Mouse (Mus musculus) megakaryocyte-erythroid progenitor cell, adult 5-6 weeks (primary cell): ENCODE measurements around the gene Rnase13. TPM values are rescaled to one million over a fixed set of nuclear protein-coding genes. Genes with fewer than 3 reads are reported as not detected.
A peak's percentile ranks its signal among the peaks of the same experiment; 100 is the strongest.

Experiments used
- ATAC-seq: replicated peaks from 2 replicates; pipeline ENCODE4 v1.8.0; 2016; ENCODE audit warnings: mild to moderate bottlenecking, inconsistent platforms; ENCODE audit not compliant: severe bottlenecking, poor library complexity, low FRiP score, low TSS enrichment
- total RNA-seq, 2 experiments: library from RNA; stranded (forward) in 1 of 2; stranded (reverse) in 1 of 2; fragments of 200-1000, 215-1000 nt in 1 of 2; fragments of >200 nt in 1 of 2; fragmentation: Nextera tagmentation in 1 of 2; gene quantifications; 2 replicates each; pipeline ENCODE4 v1.2.3; 2014 to 2017

Gene Rnase13
- total RNA-seq, 2 experiments from 2014 or later = not detected

DNA sequence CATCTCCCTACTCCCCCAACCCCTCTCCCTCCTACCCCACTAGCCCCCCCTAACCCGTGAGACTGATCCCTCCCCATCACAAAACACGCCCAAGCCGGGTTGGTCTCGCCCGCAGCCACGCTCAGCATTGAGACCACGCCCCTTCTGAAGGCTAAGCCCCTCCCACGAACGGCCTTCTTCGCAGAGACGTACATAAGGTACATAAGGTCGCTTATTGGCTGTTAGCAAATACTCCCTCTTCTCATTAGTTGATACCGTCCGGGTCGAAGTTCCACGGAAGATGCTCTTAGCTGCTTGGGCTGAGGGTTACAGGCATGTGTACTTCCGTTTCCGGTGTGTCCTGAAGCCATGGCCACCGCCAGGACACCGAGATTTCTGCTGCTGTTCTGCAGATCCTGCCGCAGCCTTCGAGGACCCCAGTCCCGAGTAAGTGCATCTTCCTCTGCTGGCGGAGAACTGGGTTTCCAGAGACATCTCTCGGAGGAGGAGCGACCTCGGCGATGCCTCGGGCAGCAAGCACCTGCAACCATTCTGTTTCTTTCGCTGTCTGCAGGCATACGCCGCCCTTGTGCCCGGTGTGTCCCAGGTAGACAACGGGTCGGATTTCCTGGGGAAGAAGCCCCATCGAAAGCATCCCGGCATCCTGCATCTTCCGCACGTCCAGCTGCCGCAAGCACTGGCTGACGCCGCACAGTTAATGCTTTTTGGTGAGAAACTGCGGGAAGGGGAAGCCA lies 37.8 kb downstream of the Rnase13 start, which contains the start of gene Mettl17:
TSS of gene Mettl17 (plus strand) at position 245 of the 734 bp plus-strand sequence.
- peak; percentile 99 for ATAC-seq

DNA sequence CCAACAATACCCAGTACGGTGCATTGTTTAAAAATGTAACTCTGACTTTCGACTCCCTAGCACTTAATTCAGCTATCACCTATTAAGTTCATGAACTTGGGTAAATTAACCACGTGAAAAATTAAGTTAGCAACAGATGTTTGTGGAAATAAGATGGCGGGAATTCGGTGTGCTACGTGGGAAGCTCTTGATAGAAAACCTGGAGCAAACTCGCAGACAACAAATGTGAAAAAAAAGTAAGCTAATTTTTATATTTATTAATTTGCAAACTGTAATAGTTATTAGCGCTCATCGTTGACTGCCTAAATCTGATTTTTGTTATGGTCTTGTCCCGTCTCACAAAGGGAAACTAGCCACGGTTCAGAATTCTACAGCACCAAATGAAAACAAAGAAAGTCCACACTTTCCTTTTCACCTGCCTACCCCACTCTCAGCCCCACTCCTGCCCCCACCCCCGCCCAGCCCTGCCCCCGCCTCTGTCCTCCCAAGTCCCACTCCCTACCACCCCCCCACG lies 38.5 kb downstream of the Rnase13 start:
- ATAC-seq = no peak

DNA sequence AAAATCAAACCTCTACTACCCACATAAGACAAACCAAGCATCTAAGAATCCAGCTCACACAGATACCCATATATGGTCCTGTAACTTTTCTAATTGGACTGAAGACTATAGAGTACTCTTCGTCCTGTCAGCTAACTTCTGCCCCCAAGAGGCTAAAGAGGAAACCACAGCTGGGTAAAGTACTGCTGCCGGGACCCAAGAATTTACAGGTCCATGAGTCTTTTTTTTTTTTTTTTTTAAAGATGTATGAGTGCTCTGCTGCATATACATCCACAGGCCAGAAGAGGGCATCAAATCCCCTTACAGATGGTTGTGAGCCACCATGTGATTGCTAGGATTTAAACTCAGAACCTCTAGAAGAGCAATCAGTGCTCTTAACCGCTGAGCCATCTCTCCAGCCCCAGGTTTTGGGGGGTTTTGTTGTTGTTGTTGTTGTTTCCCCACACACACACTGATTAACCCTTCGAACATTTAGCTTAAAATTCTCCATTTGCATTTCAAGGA lies 39.0 kb downstream of the Rnase13 start:
- peak; percentile 63 for ATAC-seq

DNA sequence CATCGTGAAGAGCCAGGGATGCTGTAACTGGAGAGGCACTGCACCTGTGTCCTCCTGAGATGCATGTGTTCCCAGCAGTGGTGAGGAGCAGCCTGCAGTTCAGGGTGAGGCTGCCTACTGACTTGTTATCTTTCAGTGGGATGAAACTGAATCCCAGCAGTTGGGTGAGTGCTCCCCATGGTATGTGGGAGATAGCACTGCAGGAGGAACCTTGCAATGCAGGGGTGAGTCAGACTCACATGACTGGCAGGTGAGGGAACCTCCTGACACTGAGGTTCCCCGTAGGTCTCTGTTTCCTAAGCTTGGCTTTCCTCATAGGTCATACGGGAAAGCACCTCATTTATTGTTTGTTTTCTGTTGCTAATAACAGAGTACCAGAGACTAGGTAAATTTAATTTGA lies 45.1 kb downstream of the Rnase13 start:
- ATAC-seq = no peak

DNA sequence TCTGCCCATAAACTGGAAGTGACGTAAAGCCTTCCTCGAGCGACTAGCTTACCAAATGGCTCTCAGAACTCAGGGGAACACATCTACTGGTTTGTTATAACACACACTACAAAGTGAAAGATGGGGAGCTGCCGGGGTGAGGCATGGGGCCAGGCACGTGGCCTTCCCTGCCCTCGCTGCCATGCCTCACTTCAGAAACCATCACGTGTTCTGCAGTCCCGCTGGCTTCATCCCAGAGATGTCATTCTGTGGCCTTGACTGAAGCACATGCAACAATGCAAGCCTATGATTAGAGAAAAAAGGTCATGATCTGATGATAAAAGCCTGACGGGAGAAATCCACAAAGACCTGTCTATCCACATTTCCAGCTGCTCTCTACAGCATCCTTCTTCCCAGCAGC lies 50.8 kb downstream of the Rnase13 start:
- ATAC-seq = no peak

Other genes starting within 250 kb of the Rnase13 start
- not detected in 2 replicates for gene Gm17079, start 227.3 kb downstream of the Rnase13 start, total RNA-seq (2014; fragmentation: Nextera tagmentation)
- not detected in 2 replicates for gene Gm17079, start 227.3 kb downstream of the Rnase13 start, total RNA-seq (2017)
- gene Gm5800, start 205.6 kb downstream of the Rnase13 start, total RNA-seq (2014; fragmentation: Nextera tagmentation) = not detected in 2 replicates
- not detected in 2 replicates for gene Gm5800, start 205.6 kb downstream of the Rnase13 start, total RNA-seq (2017)
- not detected in 2 replicates for gene Ang4, start 149.2 kb downstream of the Rnase13 start, total RNA-seq (2014; fragmentation: Nextera tagmentation)
- gene Ang4, start 149.2 kb downstream of the Rnase13 start, total RNA-seq (2017) = not detected in 2 replicates
- not detected in 2 replicates for gene AY358078, start 122.7 kb downstream of the Rnase13 start, total RNA-seq (2014; fragmentation: Nextera tagmentation)
- not detected in 2 replicates for gene AY358078, start 122.7 kb downstream of the Rnase13 start, total RNA-seq (2017)
- gene Ear6, start 69.1 kb downstream of the Rnase13 start, total RNA-seq (2014; fragmentation: Nextera tagmentation) = not detected in 2 replicates
- gene Ear6, start 69.1 kb downstream of the Rnase13 start, total RNA-seq (2017) = not detected in 2 replicates
- 23.4 and 33.9 TPM in 2 replicates for gene Mettl17, start 37.9 kb downstream of the Rnase13 start, total RNA-seq (2014; fragmentation: Nextera tagmentation)
- gene Mettl17, start 37.9 kb downstream of the Rnase13 start, total RNA-seq (2017) = 9.5 and 13.7 TPM in 2 replicates
- gene Slc39a2, start 29.9 kb downstream of the Rnase13 start, total RNA-seq (2014; fragmentation: Nextera tagmentation) = 0.69 and 1.4 TPM in 2 replicates
- not detected in 2 replicates for gene Slc39a2, start 29.9 kb downstream of the Rnase13 start, total RNA-seq (2017)
- gene Ndrg2, start 8.6 kb downstream of the Rnase13 start, total RNA-seq (2014; fragmentation: Nextera tagmentation) = 1.9 and 11.1 TPM in 2 replicates
- gene Ndrg2, start 8.6 kb downstream of the Rnase13 start, total RNA-seq (2017) = 2.1 and 3.4 TPM in 2 replicates
- gene Tppp2, start 4.3 kb downstream of the Rnase13 start, total RNA-seq (2014; fragmentation: Nextera tagmentation) = not detected in 2 replicates
- not detected in 2 replicates for gene Tppp2, start 4.3 kb downstream of the Rnase13 start, total RNA-seq (2017)
- gene Arhgef40, start 61.9 kb upstream of the Rnase13 start, total RNA-seq (2014; fragmentation: Nextera tagmentation) = 25.4 and 35.5 TPM in 2 replicates
- gene Arhgef40, start 61.9 kb upstream of the Rnase13 start, total RNA-seq (2017) = 5.1 and 39.4 TPM in 2 replicates
- not detected in 2 replicates for gene Tmem253, start 92.9 kb upstream of the Rnase13 start, total RNA-seq (2014; fragmentation: Nextera tagmentation)
- gene Tmem253, start 92.9 kb upstream of the Rnase13 start, total RNA-seq (2017) = not detected in 2 replicates
- gene Zfp219, start 98.0 kb upstream of the Rnase13 start, total RNA-seq (2014; fragmentation: Nextera tagmentation) = 8.6 and 15.1 TPM in 2 replicates
- gene Zfp219, start 98.0 kb upstream of the Rnase13 start, total RNA-seq (2017) = 4.8 and 30.1 TPM in 2 replicates
- not detected in 2 replicates for gene Olfr221, start 119.7 kb upstream of the Rnase13 start, total RNA-seq (2014; fragmentation: Nextera tagmentation)
- not detected in 2 replicates for gene Olfr221, start 119.7 kb upstream of the Rnase13 start, total RNA-seq (2017)
- gene Hnrnpc, start 181.3 kb upstream of the Rnase13 start, total RNA-seq (2014; fragmentation: Nextera tagmentation) = 371 and 420 TPM in 2 replicates
- 758 and 809 TPM in 2 replicates for gene Hnrnpc, start 181.3 kb upstream of the Rnase13 start, total RNA-seq (2017)
- gene Rpgrip1, start 187.9 kb upstream of the Rnase13 start, total RNA-seq (2014; fragmentation: Nextera tagmentation) = 1.2 and 9.1 TPM in 2 replicates
- gene Rpgrip1, start 187.9 kb upstream of the Rnase13 start, total RNA-seq (2017) = 5.9 and 7.1 TPM in 2 replicates